Mouse (Mus musculus) bone marrow, adult 2 months (tissue): Measurements from ENCODE around the gene Eif4g3.

ENCODE experiments used
- CTCF ChIP-seq: fragments of 200-500 bp; IDR thresholded peaks from 2 replicates; pipeline ENCODE4 v1.5.1; 2011; ENCODE audit warnings: low read length, control low read depth; ENCODE audit not compliant: control insufficient read depth, insufficient read depth
- POLR2A ChIP-seq: fragments of 200-500 bp; IDR thresholded peaks from 2 replicates; pipeline ENCODE4 v1.6.1; 2011; ENCODE audit warnings: low read depth, mild to moderate bottlenecking, control low read depth, low read length, borderline replicate concordance; ENCODE audit not compliant: control insufficient read depth

GRCm38 (mm10) chr4:138037110-138037509, 44.3 kb downstream of the Eif4g3 start:
- TF ChIP-seq POLR2A (no peak), CTCF (no peak)
